8 mouse cellular contexts compared by ENCODE assay signal in genomic region chr11:102467041-102467631, GRCm38 (mm10). TPM values are rescaled to one million over a fixed set of nuclear protein-coding genes. Genes with fewer than 3 reads are reported as not detected.
DNase-seq lines count a peak whose midpoint lies in the region; ATAC-seq and TF ChIP-seq lines count a peak whose summit lies in the region.

No protein-coding gene starts in this region.

- ATAC-seq in embryonic facial prominence, embryonic 13.5 days (ENCODE audit: insufficient number of reproducible peaks, insufficient read depth, low FRiP score, low TSS enrichment, low read depth), result peak; percentile 89
- peak; percentile 89 for ATAC-seq in limb, embryonic 12.5 days (ENCODE audit: insufficient number of reproducible peaks, insufficient read depth, low FRiP score, low TSS enrichment, low read depth)
- ATAC-seq in midbrain, embryonic 15.5 days (replicated peaks), result peak; percentile 88

- H3K4me1 ChIP-seq in embryonic facial prominence, embryonic 13.5 days, result peaks cover 22% of the 10 kb centered on the region
- H3K4me1 ChIP-seq in kidney, adult 2 months (ENCODE audit: control insufficient read depth, insufficient read depth, low read length), result peaks cover 13% of the 10 kb centered on the region
- peaks cover 22% of the 10 kb centered on the region for H3K4me1 ChIP-seq in limb, embryonic 12.5 days (replicated peaks)
- peaks cover 21% of the 10 kb centered on the region for H3K4me1 ChIP-seq in midbrain, embryonic 15.5 days
- H3K4me1 ChIP-seq in spleen, adult 2 months (ENCODE audit: control insufficient read depth, insufficient read depth, insufficient read length), result peaks cover 8% of the 10 kb centered on the region; the same call in 1 of the 2 replicates

- peak overlapping the region; percentile 85 for H3K27ac ChIP-seq in embryonic facial prominence, embryonic 13.5 days
- peak overlapping the region; percentile 32; the same call in 1 of the 2 replicates for H3K27ac ChIP-seq in kidney, adult 2 months (ENCODE audit: insufficient read depth, low read depth, low read length)
- peak overlapping the region; percentile 32; the same call in 1 of the 2 replicates for H3K27ac ChIP-seq in limb, embryonic 12.5 days
- H3K27ac ChIP-seq in midbrain, embryonic 15.5 days, result peak overlapping the region; percentile 60; the same call in 1 of the 2 replicates
- no peak overlapping the region for H3K27ac ChIP-seq in spleen, adult 2 months (ENCODE audit: insufficient read depth, low read length)

- no peaks in the 10 kb centered on the region for H3K9me3 ChIP-seq in embryonic facial prominence, embryonic 13.5 days
- no peaks in the 10 kb centered on the region for H3K9me3 ChIP-seq in limb, embryonic 12.5 days
- H3K9me3 ChIP-seq in midbrain, embryonic 15.5 days, result no peaks in the 10 kb centered on the region

- H3K4me2 ChIP-seq in embryonic facial prominence, embryonic 13.5 days, result peak overlapping the region; percentile 84
- H3K4me2 ChIP-seq in limb, embryonic 12.5 days, result peak overlapping the region; percentile 84
- H3K4me2 ChIP-seq in midbrain, embryonic 15.5 days, result peak overlapping the region; percentile 95

- H3K27me3 ChIP-seq in embryonic facial prominence, embryonic 13.5 days, result peaks cover 6% of the 10 kb centered on the region
- no peaks in the 10 kb centered on the region for H3K27me3 ChIP-seq in kidney, adult 2 months (replicated peaks; ENCODE audit: control insufficient read depth, insufficient read depth, low read length)
- peaks cover 30% of the 10 kb centered on the region for H3K27me3 ChIP-seq in limb, embryonic 12.5 days
- H3K27me3 ChIP-seq in midbrain, embryonic 15.5 days (replicated peaks), result no peaks in the 10 kb centered on the region
- 0 out of 2 replicates have a peak, but pooled peaks cover 2% of the 10 kb centered on the region for H3K27me3 ChIP-seq in spleen, adult 2 months (ENCODE audit: control insufficient read depth, insufficient read depth, low read length)

- peak; percentile 99 for DNase-seq in 3134 (ENCODE audit: extremely low read depth, insufficient read length, low spot score)
- DNase-seq in adrenal gland, postnatal 36 days, result peak; percentile 99 to 100
- DNase-seq in heart, adult 18-20 months, result peak; percentile 98 to 99
- peak; percentile 98 for DNase-seq in kidney, adult 2 months
- peak; percentile 68 to 88 for DNase-seq in spleen, adult 2 months (ENCODE audit: low read depth in 1 of 2, low spot score in 2 of 2)

- peak overlapping the region; percentile 73 for H3K9ac ChIP-seq in embryonic facial prominence, embryonic 13.5 days
- H3K9ac ChIP-seq in limb, embryonic 12.5 days (replicated peaks), result peak overlapping the region; percentile 52
- peak overlapping the region; percentile 53 for H3K9ac ChIP-seq in midbrain, embryonic 15.5 days

- TF ChIP-seq CTCF in kidney, adult 2 months (conservative IDR thresholded peaks at IDR 0.05; ENCODE audit: insufficient read depth, insufficient read length, low read depth, low read length), result 0 out of 2 replicates have a peak, but pooled peaks have one; percentile 11
- no peak for TF ChIP-seq CTCF in spleen, adult 2 months (IDR thresholded peaks at IDR 0.05; ENCODE audit: extremely low read depth, insufficient read depth, insufficient read length, insufficient replicate concordance)

- H3K36me3 ChIP-seq in embryonic facial prominence, embryonic 13.5 days, result no peaks in the 10 kb centered on the region
- H3K36me3 ChIP-seq in kidney, adult 2 months (ENCODE audit: control insufficient read depth, insufficient read depth, low read length), result no peaks in the 10 kb centered on the region
- no peaks in the 10 kb centered on the region for H3K36me3 ChIP-seq in limb, embryonic 12.5 days
- no peaks in the 10 kb centered on the region for H3K36me3 ChIP-seq in midbrain, embryonic 15.5 days (replicated peaks)
- H3K36me3 ChIP-seq in spleen, adult 2 months (ENCODE audit: control insufficient read depth, insufficient read depth, low read length), result no peaks in the 10 kb centered on the region

- WGBS in embryonic facial prominence, embryonic 13.5 days, result under 1% methylated on average over 37 of the region's 37 CpGs
- under 1% methylated on average over 36 of the region's 37 CpGs for WGBS in kidney, adult 2 months
- WGBS in limb, embryonic 12.5 days, result under 1% methylated on average over 37 of the region's 37 CpGs
- under 1% methylated on average over 37 of the region's 37 CpGs for WGBS in midbrain, embryonic 15.5 days
- WGBS in spleen, adult 2 months, result under 1% methylated on average over 37 of the region's 37 CpGs

- no peak for TF ChIP-seq POLR2A in kidney, adult 2 months (IDR thresholded peaks at IDR 0.05; ENCODE audit: low read depth, low read length)
- no peak for TF ChIP-seq POLR2A in spleen, adult 2 months (IDR thresholded peaks at IDR 0.05; ENCODE audit: low read depth, low read length)

- H3K4me3 ChIP-seq in embryonic facial prominence, embryonic 13.5 days, result peak overlapping the region; percentile 47
- peak overlapping the region; percentile 45 for H3K4me3 ChIP-seq in kidney, adult 2 months (ENCODE audit: insufficient read depth, low read depth, low read length)
- peak overlapping the region; percentile 45 for H3K4me3 ChIP-seq in limb, embryonic 12.5 days (replicated peaks)
- H3K4me3 ChIP-seq in midbrain, embryonic 15.5 days, result peak overlapping the region; percentile 45
- H3K4me3 ChIP-seq in spleen, adult 2 months (ENCODE audit: extremely low read depth, insufficient read depth, insufficient read length), result peak overlapping the region; percentile 58

RNA-seq across cellular contexts. Expression of gene Itga2b, which starts 2.8 kb away (rescaled TPM):
- 1 to 10 TPM; 3.0 to 4.6 TPM for total RNA-seq in adrenal gland, postnatal 36 days (2021)
- polyA plus RNA-seq in embryonic facial prominence, embryonic 13.5 days (2015; fragmentation: Nextera tagmentation; extraction: Ambion mirVana), result 6.2 and 6.7 TPM in 2 replicates
- total RNA-seq in heart, adult 18-20 months (2021), result 1 to 10 TPM; 4.1 to 4.4 TPM
- 14.9 and 16.0 TPM in 2 replicates for polyA plus RNA-seq in kidney, adult 2 months (2012; rRNA removed)
- polyA plus RNA-seq in limb, embryonic 12.5 days (2016; fragmentation: Nextera tagmentation; extraction: Ambion mirVana), result 6.9 and 7.0 TPM in 2 replicates
- polyA plus RNA-seq in midbrain, embryonic 15.5 days (2015; fragmentation: Nextera tagmentation; extraction: Ambion mirVana), result 9.0 TPM in 2 replicates
- polyA plus RNA-seq in spleen, adult 2 months (2012; rRNA removed), result 60.4 and 60.8 TPM in 2 replicates

RNA-seq across cellular contexts. Expression of gene Fam171a2, which starts 19.7 kb away (rescaled TPM):
- 1 to 10 TPM; 5.8 to 6.1 TPM for total RNA-seq in adrenal gland, postnatal 36 days (2021)
- 8.1 and 8.2 TPM in 2 replicates for polyA plus RNA-seq in embryonic facial prominence, embryonic 13.5 days (2015; fragmentation: Nextera tagmentation; extraction: Ambion mirVana)
- total RNA-seq in heart, adult 18-20 months (2021), result 1 to 10 TPM; 3.4 to 4.8 TPM
- polyA plus RNA-seq in kidney, adult 2 months (2012; rRNA removed), result 18.9 and 20.4 TPM in 2 replicates
- 9.7 and 10.7 TPM in 2 replicates for polyA plus RNA-seq in limb, embryonic 12.5 days (2016; fragmentation: Nextera tagmentation; extraction: Ambion mirVana)
- 28.7 and 36.4 TPM in 2 replicates for polyA plus RNA-seq in midbrain, embryonic 15.5 days (2015; fragmentation: Nextera tagmentation; extraction: Ambion mirVana)
- 4.1 and 5.2 TPM in 2 replicates for polyA plus RNA-seq in spleen, adult 2 months (2012; rRNA removed)

RNA-seq across cellular contexts. Expression of gene Grn, which starts 37.0 kb away (rescaled TPM):
- 100 to 1,000 TPM; 181 to 214 TPM for total RNA-seq in adrenal gland, postnatal 36 days (2021)
- 124 and 126 TPM in 2 replicates for polyA plus RNA-seq in embryonic facial prominence, embryonic 13.5 days (2015; fragmentation: Nextera tagmentation; extraction: Ambion mirVana)
- 10 to 100 TPM; 82.0 to 98.0 TPM for total RNA-seq in heart, adult 18-20 months (2021)
- polyA plus RNA-seq in kidney, adult 2 months (2012; rRNA removed), result 184 and 195 TPM in 2 replicates
- polyA plus RNA-seq in limb, embryonic 12.5 days (2016; fragmentation: Nextera tagmentation; extraction: Ambion mirVana), result 101 and 106 TPM in 2 replicates
- 75.2 and 82.0 TPM in 2 replicates for polyA plus RNA-seq in midbrain, embryonic 15.5 days (2015; fragmentation: Nextera tagmentation; extraction: Ambion mirVana)
- polyA plus RNA-seq in spleen, adult 2 months (2012; rRNA removed), result 232 and 240 TPM in 2 replicates

RNA-seq across cellular contexts. Expression of gene Slc25a39, which starts 59.4 kb away (rescaled TPM):
- total RNA-seq in adrenal gland, postnatal 36 days (2021), result 100 to 1,000 TPM; 453 to 470 TPM
- polyA plus RNA-seq in embryonic facial prominence, embryonic 13.5 days (2015; fragmentation: Nextera tagmentation; extraction: Ambion mirVana), result 191 and 195 TPM in 2 replicates
- total RNA-seq in heart, adult 18-20 months (2021), result 100 to 1,000 TPM; 187 to 194 TPM
- 1,128 and 1,486 TPM in 2 replicates for polyA plus RNA-seq in kidney, adult 2 months (2012; rRNA removed)
- polyA plus RNA-seq in limb, embryonic 12.5 days (2016; fragmentation: Nextera tagmentation; extraction: Ambion mirVana), result 164 and 174 TPM in 2 replicates
- 146 and 168 TPM in 2 replicates for polyA plus RNA-seq in midbrain, embryonic 15.5 days (2015; fragmentation: Nextera tagmentation; extraction: Ambion mirVana)
- polyA plus RNA-seq in spleen, adult 2 months (2012; rRNA removed), result 348 and 407 TPM in 2 replicates
